Mouse (Mus musculus): ENCODE results near the gene Fmo4. TPM values are rescaled to one million over a fixed set of nuclear protein-coding genes. Genes with fewer than 3 reads are reported as not detected.

The Fmo4 gene
- polyA plus RNA-seq, 1 experiment from 2014 or later: 0.46 TPM

DNA sequence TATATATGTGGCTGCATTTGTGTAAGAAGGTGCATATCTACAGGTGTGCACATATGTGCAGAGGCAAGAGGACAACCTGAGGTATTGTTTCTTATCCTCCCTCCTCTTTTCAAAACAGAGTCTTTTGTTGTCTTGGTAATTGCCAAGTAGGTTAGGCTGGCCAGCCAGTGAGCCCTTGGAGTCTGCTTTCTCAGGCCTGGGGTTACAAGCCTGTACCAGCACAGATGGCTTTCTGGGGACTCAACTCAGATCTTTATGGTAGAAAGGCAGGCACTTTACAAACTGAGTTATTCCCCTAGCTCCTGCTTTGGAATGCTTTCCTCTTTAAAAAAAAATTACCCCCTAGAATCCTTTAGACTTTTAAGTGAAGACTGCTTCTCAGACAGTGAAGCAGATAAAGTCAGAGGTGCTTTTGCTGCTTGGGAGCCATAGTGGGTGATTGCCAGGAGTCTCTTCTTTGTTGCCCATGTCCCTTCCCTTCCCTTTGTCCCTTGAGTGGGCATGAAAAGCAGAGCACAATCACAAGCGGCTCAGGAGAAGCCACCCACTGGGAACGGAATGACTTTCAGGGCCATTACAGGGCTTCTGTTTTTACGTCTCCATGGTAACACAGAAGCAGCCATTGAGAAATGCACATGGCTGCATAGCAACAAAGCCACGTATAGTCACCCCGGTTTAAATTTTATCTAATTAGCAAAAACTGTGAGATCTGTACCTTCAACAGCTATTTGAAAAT, 18.2 kb upstream of the Fmo4 start:
- no peaks in the 10 kb centered on the region; the same call in 1 of the 2 replicates for H3K9me3 ChIP-seq (replicated peaks)
- H3K9ac ChIP-seq: no peak overlapping the region
- H3K36me3 ChIP-seq: no peaks in the 10 kb centered on the region
- 4% methylated on average over 5 of the region's 5 CpGs for WGBS
- peaks cover 15% of the 10 kb centered on the region for H3K4me1 ChIP-seq
- ATAC-seq (ENCODE audit: low FRiP score): peak; percentile 98
- peak overlapping the region; percentile 79 for H3K27ac ChIP-seq
- H3K4me3 ChIP-seq: 0 out of 2 replicates have a peak overlapping the region, but pooled peaks have one; percentile 9
- peak overlapping the region; percentile 43 for H3K4me2 ChIP-seq (replicated peaks)
- no peaks in the 10 kb centered on the region for H3K27me3 ChIP-seq

DNA sequence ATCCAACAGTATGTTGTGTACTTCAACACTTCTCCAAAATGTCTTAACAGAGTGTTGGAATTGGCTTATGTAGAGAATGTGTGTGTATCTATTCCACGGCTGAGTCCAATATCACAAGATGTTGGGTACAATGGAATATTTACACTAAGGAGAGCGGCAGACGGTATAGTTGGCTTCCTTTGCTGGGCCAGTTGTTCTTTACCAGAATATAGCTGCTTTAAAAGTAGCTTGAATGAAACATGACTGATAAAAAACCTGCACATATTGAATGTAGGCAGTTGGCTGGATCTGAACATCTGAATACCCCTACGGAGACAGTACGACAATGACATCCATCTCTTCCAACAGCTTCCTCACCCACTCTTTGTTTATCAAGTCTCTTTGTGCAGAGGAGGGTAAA, 5.5 kb upstream of the Fmo4 start:
- no peak overlapping the region for H3K9ac ChIP-seq
- H3K4me1 ChIP-seq: no peaks in the 10 kb centered on the region
- 92% methylated on average over 5 of the region's 5 CpGs for WGBS
- no peak overlapping the region for H3K27ac ChIP-seq
- H3K36me3 ChIP-seq: no peaks in the 10 kb centered on the region
- H3K27me3 ChIP-seq: no peaks in the 10 kb centered on the region
- H3K9me3 ChIP-seq (replicated peaks): no peaks in the 10 kb centered on the region
- H3K4me3 ChIP-seq: no peak overlapping the region
- no peak overlapping the region for H3K4me2 ChIP-seq (replicated peaks)
- no peak for ATAC-seq (ENCODE audit: low FRiP score)

DNA sequence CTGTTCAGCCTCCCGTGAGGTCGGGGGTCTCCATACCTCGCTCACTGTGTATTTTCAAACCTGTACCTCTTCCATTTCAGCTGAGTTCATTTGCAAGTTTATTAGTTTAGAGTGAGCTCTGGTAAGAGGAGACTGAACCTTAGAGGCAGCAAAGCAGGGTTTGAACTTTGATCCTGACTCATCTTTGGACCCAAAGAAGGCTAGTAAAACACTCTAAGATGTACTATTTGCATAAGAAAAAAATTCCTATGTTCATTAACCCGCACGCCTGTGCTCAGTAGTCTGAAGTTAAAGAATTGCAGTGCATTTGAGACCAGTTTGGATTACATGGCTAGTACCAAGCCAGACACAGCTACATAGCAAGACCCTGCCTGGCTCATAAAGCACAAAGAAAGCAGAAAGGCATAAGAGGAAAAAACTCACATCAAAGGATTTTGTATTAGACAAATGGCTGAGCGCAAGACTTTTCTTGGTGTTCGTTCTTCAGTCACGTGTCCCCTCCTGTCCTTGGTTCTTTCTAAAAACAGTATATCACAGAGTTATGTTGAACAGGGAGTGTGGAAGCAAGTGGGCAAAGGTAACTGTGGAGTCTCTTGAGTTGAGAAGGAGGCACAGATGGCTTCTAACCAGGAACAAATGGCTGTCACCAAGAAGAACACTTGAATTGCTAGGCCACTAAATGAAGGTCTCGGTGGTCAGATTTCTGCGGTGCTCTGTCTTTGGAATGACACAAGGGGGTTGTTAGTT, 1.8 kb upstream of the Fmo4 start:
- Histone ChIP-seq H3K4me3 (no peak overlapping the region), H3K27ac (no peak overlapping the region), H3K9ac (no peak overlapping the region), H3K27me3 (no peaks in the 10 kb centered on the region), H3K9me3 (replicated peaks) (no peaks in the 10 kb centered on the region), H3K36me3 (no peaks in the 10 kb centered on the region), H3K4me2 (replicated peaks) (no peak overlapping the region), H3K4me1 (no peaks in the 10 kb centered on the region)
- no peak for ATAC-seq (ENCODE audit: low FRiP score)
- whole genome bisulfite sequencing: 75% methylated on average over 10 of the region's 10 CpGs

DNA sequence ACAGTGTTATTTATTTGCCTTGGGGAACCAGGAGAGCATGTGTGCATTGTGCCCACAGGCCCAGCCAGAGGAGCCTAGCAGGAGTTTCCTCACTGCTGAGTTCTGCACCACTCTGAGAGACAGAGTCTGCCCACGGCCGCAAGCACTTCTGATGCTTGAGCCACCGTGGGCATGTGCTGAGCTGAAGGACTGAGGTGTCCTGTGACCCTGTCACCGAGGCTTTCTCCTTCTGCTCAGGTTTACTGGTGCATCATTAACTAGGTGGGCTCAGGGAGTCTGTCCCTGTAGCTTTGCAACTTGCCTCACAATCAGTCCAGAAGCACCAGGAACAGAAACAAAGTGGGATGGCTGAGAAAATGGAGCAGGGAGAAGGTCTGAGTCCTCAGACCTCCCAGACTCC, 1.2 kb upstream of the Fmo4 start:
- Histone ChIP-seq H3K27ac (no peak overlapping the region), H3K4me2 (replicated peaks) (no peak overlapping the region), H3K9ac (no peak overlapping the region), H3K36me3 (no peaks in the 10 kb centered on the region), H3K4me1 (no peaks in the 10 kb centered on the region), H3K4me3 (no peak overlapping the region), H3K9me3 (replicated peaks) (no peaks in the 10 kb centered on the region), H3K27me3 (no peaks in the 10 kb centered on the region)
- WGBS: 71% methylated on average over 4 of the region's 4 CpGs
- no peak for ATAC-seq (ENCODE audit: low FRiP score)

DNA sequence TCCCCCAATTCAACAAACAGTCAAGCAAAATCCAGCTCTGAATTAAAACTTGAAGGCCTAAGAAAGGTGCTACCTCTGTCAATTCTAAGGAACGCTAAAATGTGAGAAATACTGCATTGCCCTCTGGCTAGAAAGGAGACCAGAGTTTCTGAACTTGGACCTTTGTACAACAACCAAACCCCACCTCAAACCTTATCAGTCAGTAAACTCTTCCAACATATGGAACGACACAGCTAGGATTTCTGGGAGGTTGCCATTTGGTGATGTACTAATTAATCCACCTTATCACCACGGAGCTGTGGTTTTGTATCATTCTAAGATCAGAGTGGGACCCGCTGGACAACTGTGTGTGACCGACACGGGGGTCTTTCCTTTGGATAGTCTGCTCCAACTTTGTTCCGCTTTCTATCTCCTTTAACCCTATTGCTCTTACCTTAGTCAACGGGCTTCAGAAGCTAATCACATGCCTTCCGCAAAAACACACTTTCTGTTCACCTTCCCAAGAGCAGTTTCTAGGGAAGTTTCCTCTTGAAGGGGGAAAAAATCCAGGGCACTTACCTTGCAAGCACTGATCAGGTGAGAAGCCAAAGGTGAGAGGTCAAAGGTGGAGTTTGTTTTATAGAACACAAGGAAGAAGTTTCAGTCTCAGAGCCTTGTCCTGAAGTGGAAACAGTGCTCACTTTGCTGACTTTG, 483 bp downstream of the Fmo4 start:
- H3K9ac ChIP-seq: no peak overlapping the region
- H3K9me3 ChIP-seq (replicated peaks): no peaks in the 10 kb centered on the region
- no peaks in the 10 kb centered on the region for H3K4me1 ChIP-seq
- no peak overlapping the region for H3K27ac ChIP-seq
- H3K4me2 ChIP-seq (replicated peaks): no peak overlapping the region
- H3K27me3 ChIP-seq: no peaks in the 10 kb centered on the region
- WGBS: 92% methylated on average over 9 of the region's 9 CpGs
- no peaks in the 10 kb centered on the region for H3K36me3 ChIP-seq
- ATAC-seq (ENCODE audit: low FRiP score): no peak
- H3K4me3 ChIP-seq: no peak overlapping the region

DNA sequence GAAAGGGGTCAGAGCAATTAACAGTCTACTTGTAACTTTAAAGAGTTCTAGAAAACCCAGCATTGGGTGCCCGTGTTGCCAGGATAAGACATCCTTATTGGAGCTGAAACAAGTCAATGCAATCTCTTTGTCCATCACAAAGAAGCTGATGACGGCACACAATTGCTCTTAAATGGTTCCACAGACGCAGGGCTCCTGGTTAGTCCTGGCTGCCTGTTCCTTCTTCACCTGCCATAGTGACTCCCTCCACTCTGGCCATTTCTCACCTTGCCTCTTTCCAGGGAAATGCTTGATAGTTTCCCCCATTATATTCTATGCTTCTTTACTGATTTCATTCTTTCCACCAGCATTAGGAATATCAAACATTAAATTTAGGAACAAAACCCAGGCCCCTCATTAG, 5.2 kb downstream of the Fmo4 start:
- Histone ChIP-seq H3K9ac (no peak overlapping the region), H3K4me1 (no peaks in the 10 kb centered on the region), H3K36me3 (no peaks in the 10 kb centered on the region), H3K4me3 (no peak overlapping the region), H3K27me3 (no peaks in the 10 kb centered on the region), H3K27ac (no peak overlapping the region), H3K9me3 (replicated peaks) (no peaks in the 10 kb centered on the region), H3K4me2 (replicated peaks) (no peak overlapping the region)
- ATAC-seq (ENCODE audit: low FRiP score): no peak
- WGBS: 80% methylated on average over 3 of the region's 3 CpGs

DNA sequence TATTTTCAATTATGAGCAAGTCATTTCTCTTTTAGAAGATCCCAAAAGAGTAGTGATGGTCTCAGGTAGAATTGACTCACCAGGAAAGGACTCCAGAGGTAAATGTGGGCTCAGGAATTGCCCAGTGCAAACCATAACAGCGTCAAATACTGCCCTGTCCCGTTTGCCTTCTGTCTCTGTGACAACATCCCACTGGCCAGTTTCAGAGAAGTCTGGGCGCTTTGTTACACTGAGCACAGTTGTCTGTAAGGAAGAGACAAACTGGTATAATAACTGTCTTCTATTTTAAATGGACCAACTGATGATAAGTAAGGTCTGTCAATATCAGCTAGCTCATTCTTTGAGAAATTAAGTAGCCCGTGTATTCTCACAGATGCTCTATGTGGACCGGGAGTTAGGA, 6.3 kb downstream of the Fmo4 start:
- no peaks in the 10 kb centered on the region for H3K4me1 ChIP-seq
- no peaks in the 10 kb centered on the region for H3K36me3 ChIP-seq
- no peak for ATAC-seq (ENCODE audit: low FRiP score)
- H3K27ac ChIP-seq: no peak overlapping the region
- H3K9me3 ChIP-seq (replicated peaks): no peaks in the 10 kb centered on the region
- H3K27me3 ChIP-seq: no peaks in the 10 kb centered on the region
- no peak overlapping the region for H3K9ac ChIP-seq
- 88% methylated on average over 5 of the region's 5 CpGs for WGBS
- no peak overlapping the region for H3K4me3 ChIP-seq
- H3K4me2 ChIP-seq (replicated peaks): no peak overlapping the region

DNA sequence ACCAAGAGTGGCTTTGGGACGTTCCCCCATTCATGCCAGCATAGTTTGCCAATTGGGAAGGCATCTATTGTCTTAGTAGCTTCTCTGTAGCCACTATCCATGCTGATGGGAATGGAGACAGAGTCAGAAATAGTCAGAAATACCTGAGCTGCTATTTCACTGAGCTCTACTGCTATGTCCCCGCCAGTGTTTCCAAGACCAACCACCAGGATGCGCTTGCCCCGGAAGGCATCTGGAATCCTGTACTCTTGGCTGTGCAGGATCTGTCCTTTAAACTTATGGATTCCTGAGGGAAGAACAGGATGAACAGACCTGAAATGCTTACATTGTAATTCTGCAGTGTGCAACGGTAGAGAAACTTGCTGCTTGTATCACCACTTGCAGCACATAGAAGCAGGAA, 8.8 kb downstream of the Fmo4 start:
- no peaks in the 10 kb centered on the region for H3K4me1 ChIP-seq
- H3K4me3 ChIP-seq: no peak overlapping the region
- no peak overlapping the region for H3K9ac ChIP-seq
- no peak overlapping the region for H3K4me2 ChIP-seq (replicated peaks)
- no peaks in the 10 kb centered on the region for H3K27me3 ChIP-seq
- no peak overlapping the region for H3K27ac ChIP-seq
- no peaks in the 10 kb centered on the region for H3K9me3 ChIP-seq (replicated peaks)
- WGBS: 55% methylated on average over 5 of the region's 5 CpGs
- no peak for ATAC-seq (ENCODE audit: low FRiP score)
- no peaks in the 10 kb centered on the region for H3K36me3 ChIP-seq

DNA sequence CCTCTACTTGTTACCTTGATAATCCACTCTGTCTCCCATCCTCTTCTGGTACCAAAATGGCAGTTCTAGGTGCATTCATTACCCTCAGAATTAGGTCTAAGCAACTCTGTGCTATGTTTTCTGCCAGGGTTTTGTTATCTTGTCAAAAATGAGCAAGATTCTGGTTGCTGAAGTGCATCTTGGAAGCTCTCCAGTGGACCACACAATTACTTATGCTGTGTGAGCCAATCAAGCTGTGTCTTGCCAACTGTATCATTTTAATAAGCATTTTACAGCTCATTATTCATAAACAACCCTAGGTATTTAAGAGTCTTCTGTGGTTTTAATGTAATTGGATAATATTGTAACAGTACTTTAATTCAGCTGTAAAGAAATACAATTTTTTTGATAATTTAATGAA, 17.3 kb downstream of the Fmo4 start:
- Histone ChIP-seq H3K27ac (no peak overlapping the region), H3K9ac (no peak overlapping the region), H3K27me3 (no peaks in the 10 kb centered on the region), H3K4me1 (no peaks in the 10 kb centered on the region), H3K4me3 (no peak overlapping the region), H3K36me3 (no peaks in the 10 kb centered on the region), H3K4me2 (replicated peaks) (no peak overlapping the region), H3K9me3 (replicated peaks) (no peaks in the 10 kb centered on the region)
- no peak for ATAC-seq (ENCODE audit: low FRiP score)

DNA sequence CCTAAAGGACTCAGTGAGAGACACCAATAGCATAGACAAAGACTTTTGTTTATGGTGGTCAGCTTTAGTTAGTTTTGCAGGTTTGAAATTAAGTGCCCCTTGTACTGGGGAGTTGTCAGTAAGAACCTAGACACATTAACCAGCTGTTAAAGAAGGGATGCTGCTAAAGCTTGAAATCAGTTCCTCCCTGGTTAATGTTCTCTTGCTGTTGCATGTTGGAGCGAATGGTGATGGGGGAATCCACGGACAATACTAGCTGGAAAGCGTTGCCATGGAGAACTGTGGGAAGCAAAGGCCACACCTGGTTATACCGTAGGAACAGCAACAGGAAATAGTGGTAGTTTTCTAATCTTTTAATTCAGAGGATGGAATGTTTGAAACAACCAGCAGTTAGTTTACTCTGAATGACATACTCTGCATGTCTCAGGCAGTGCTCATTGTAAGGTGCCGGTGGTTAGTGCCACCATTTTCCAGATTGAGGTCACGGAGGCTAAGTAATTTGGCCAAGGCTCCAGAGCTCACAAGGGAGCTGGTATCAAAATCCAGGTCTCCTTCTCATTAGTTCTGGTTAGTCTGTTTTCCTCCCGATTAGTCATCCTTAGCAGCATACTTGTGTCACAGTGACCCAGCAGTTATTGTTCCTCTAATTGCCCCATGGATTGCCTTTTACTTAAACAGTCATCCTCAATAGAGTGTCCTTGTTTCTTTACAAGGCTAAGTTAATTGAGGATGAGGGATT, 21.3 kb downstream of the Fmo4 start:
- H3K4me1 ChIP-seq: no peaks in the 10 kb centered on the region
- WGBS: 65% methylated on average over 7 of the region's 7 CpGs
- no peaks in the 10 kb centered on the region for H3K27me3 ChIP-seq
- no peak overlapping the region for H3K27ac ChIP-seq
- H3K4me3 ChIP-seq: no peak overlapping the region
- ATAC-seq (ENCODE audit: low FRiP score): no peak
- no peak overlapping the region for H3K4me2 ChIP-seq (replicated peaks)
- no peak overlapping the region for H3K9ac ChIP-seq
- H3K9me3 ChIP-seq (replicated peaks): no peaks in the 10 kb centered on the region
- no peaks in the 10 kb centered on the region for H3K36me3 ChIP-seq

DNA sequence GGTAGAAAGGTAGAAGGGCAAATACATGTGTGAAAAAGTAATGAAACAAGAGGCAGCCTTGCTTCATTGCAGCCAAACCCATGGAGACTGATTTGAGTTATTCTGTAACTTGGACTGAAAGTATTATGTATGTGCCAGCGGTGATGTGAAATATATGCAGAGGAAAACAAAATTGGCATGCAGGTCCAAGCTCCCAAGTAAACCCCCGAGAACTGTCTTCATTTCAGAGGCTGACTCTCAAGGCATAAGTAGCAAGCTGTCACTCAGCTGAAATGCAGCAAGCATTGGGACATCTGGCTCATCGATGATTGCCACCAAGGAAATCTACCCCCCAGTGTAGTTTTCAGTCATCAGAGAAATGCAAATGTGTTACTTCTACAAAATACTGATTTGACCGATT, 28.6 kb downstream of the Fmo4 start:
- no peak for ATAC-seq (ENCODE audit: low FRiP score)
- Histone ChIP-seq H3K27me3 (no peaks in the 10 kb centered on the region), H3K36me3 (no peaks in the 10 kb centered on the region), H3K4me2 (replicated peaks) (no peak overlapping the region), H3K9me3 (replicated peaks) (no peaks in the 10 kb centered on the region), H3K4me1 (no peaks in the 10 kb centered on the region), H3K4me3 (no peak overlapping the region), H3K27ac (no peak overlapping the region), H3K9ac (no peak overlapping the region)
- 77% methylated on average over 4 of the region's 4 CpGs for WGBS

DNA sequence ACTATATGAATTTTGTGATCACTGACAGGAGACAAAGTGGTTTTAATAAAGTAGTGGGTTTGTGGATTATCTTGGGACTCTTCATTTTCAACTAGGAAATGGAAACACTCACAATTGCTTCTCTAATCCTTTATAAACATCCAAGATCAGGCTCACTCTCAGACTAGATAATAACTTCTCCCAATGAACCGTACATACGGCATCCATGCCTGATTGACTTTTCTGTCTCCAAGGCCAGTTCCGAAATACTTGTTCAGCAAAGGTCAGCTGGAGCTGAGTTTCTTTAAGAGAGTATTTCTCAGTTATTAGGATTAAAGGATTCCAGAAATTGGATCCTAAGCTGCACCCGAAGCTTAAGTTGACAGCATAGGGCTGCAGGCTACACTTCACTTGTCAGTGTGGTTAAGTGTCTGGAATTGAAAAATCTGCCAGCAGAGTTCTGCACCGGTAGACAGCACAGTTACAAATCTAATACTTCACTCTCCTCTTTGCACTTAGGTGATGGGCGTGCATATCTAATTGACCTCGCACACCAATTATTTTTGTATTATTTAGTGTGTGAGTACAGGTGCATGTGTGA, 30.0 kb downstream of the Fmo4 start:
- H3K36me3 ChIP-seq: no peaks in the 10 kb centered on the region
- WGBS: 83% methylated on average over 7 of the region's 7 CpGs
- no peak for ATAC-seq (ENCODE audit: low FRiP score)

More for the DNA sequence above, 30.0 kb downstream of the Fmo4 start:
- H3K4me3 ChIP-seq: no peak overlapping the region
- no peak overlapping the region for H3K4me2 ChIP-seq (replicated peaks)
- H3K9me3 ChIP-seq (replicated peaks): no peaks in the 10 kb centered on the region
- H3K27ac ChIP-seq: no peak overlapping the region
- H3K9ac ChIP-seq: no peak overlapping the region
- H3K27me3 ChIP-seq: no peaks in the 10 kb centered on the region
- no peaks in the 10 kb centered on the region for H3K4me1 ChIP-seq
